Mouse (Mus musculus) lung, postnatal 0 days (tissue): ENCODE results near the gene Adamtsl2.

Experiments used
- CTCF ChIP-seq: IDR thresholded peaks from 2 replicates; pipeline ENCODE4 v1.5.1; 2016; ENCODE audit warnings: antibody characterized with exemption, mild to moderate bottlenecking
- EP300 ChIP-seq: IDR thresholded peaks from 2 replicates; pipeline ENCODE4 v1.6.1; 2016; ENCODE audit warnings: antibody characterized with exemption, mild to moderate bottlenecking, control low read depth

DNA sequence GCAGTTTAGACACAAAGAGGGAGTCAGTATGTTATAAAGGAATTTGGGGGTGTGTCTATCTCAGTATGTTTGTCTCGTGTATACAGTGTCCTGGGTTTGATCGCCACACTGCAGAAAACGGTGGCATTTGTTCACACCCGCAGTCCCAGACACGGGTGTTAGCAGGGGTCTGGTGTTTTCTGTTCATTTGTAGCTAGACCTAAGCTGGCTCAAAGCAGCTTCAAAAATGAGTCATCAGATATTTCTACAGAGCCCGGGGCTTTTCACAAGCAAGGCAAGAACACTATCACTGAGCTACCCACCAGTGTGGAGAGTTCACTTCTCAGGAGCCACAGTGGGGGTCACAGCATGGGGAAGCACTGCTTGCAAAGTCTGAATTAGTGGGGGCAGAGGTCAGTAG lies 29.8 kb upstream of the Adamtsl2 start:
- TF ChIP-seq CTCF (no peak), EP300 (no peak)
